Mouse (Mus musculus) erythroblast, embryonic 14.5 days (primary cell): ENCODE results near the gene Tm4sf20.

ENCODE experiments used
- GATA1 ChIP-seq: IDR thresholded peaks from 2 replicates; pipeline ENCODE4 v1.6.1; 2012; ENCODE audit warnings: low read length, inconsistent platforms, mixed read lengths
- TAL1 ChIP-seq: IDR thresholded peaks from 3 replicates; pipeline ENCODE4 v1.6.1; 2012; ENCODE audit warnings: low read length, inconsistent platforms, mixed read lengths

DNA sequence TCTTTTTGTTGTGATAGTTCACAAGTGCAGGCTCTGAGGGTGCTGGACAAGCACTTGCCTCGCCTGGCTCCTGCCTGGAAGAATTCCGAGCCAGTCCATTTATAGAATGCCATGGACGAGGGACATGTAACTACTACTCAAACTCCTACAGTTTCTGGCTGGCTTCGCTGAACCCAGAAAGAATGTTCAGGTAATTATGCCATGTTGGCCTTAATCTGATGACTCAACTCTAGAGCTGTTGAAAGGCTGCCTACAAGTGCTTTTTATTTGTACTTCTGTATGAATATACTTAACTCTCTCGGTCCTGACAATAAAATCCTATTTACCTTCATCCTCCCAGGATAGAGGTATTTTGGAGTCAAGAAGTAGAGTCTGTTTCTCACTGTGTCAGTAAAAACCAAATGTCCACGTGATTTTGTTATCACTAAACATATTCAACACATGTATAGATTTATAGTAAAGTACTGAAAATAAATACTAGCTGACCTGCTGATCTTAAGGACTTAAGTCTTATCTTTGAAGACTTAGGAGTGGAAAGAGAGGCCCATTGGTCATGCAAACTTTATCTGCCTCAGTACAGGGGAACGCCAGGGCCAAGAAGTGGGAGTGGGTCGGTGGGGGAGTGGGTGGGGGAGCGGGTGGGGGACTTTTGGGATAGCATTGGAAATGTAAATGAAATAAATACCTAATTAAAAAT lies 50.3 kb downstream of the Tm4sf20 start:
- TF ChIP-seq TAL1 (no peak), GATA1 (no peak)
